Mouse (Mus musculus) megakaryocyte, embryonic 14.5 days (primary cell): Measurements from ENCODE around the gene Acot7.

Experiments used
- FLI1 ChIP-seq: IDR thresholded peaks from 2 replicates; pipeline ENCODE4 v1.6.1; 2012; ENCODE audit warnings: low read length, inconsistent platforms, mixed read lengths
- GATA1 ChIP-seq: IDR thresholded peaks from 3 replicates; pipeline ENCODE4 v1.6.1; 2012; ENCODE audit warnings: mixed read lengths, low read length, inconsistent platforms, borderline replicate concordance

GRCm38 (mm10) chr4:152170286-152170685 lies 7.6 kb upstream of the Acot7 start:
- TF ChIP-seq GATA1 (no peak), FLI1 (no peak)
